Mouse (Mus musculus) MEL (cell line): ENCODE results near the gene Sparc. TPM values are rescaled to one million over a fixed set of nuclear protein-coding genes. Genes with fewer than 3 reads are reported as not detected.

Experiments used
- DNase-seq: peaks from one replicate; pipeline ENCODE4 v3.0.0; 2011; ENCODE audit warnings: low read depth, low spot score
- H3K27ac ChIP-seq: 2 replicates; pipeline ENCODE4 v1.5.1; 2012; ENCODE audit warnings: low read depth, mild to moderate bottlenecking, control low read depth, low read length, moderate library complexity; ENCODE audit not compliant: control insufficient read depth
- H3K27me3 ChIP-seq, 2 experiments: fragments of 150-350 bp in 1 of 2; sonication (generic) in 1 of 2; 2 replicates each; pipeline ENCODE4 v1.6.1; 2012; ENCODE audit warnings: low read length in 2 of 2, mild to moderate bottlenecking in 2 of 2, improper control_type of control experiment in 1 of 2, moderate library complexity in 1 of 2; ENCODE audit not compliant: insufficient read depth in 2 of 2, control insufficient read depth in 1 of 2
- H3K36me3 ChIP-seq, 2 experiments: 2 replicates each; pipeline ENCODE4 v1.6.1; 2012 to 2014; ENCODE audit warnings: low read length in 2 of 2, improper control_type of control experiment in 1 of 2, inconsistent platforms in 1 of 2, mild to moderate bottlenecking in 1 of 2; ENCODE audit not compliant: insufficient read depth in 2 of 2, control insufficient read depth in 1 of 2
- H3K4me1 ChIP-seq, 2 experiments: fragments of 150-350 bp in 1 of 2; sonication (generic) in 1 of 2; 2 replicates each; pipeline ENCODE4 v1.6.1; 2012; ENCODE audit warnings: low read length in 2 of 2, improper control_type of control experiment in 1 of 2, mild to moderate bottlenecking in 1 of 2; ENCODE audit not compliant: insufficient read depth in 2 of 2, control insufficient read depth in 1 of 2
- H3K4me3 ChIP-seq, 2 experiments: fragments of 150-350 bp in 1 of 2; sonication (generic) in 1 of 2; 2 replicates each; pipeline ENCODE4 v1.5.1; 2012; ENCODE audit warnings: low read depth in 2 of 2, low read length in 2 of 2, mild to moderate bottlenecking in 2 of 2, moderate library complexity in 2 of 2, control low read depth in 1 of 2, improper control_type of control experiment in 1 of 2; ENCODE audit not compliant: control insufficient read depth in 1 of 2, insufficient read depth in 1 of 2
- H3K79me2 ChIP-seq: 2 replicates; pipeline ENCODE4 v1.6.1; 2012; ENCODE audit warnings: mild to moderate bottlenecking, low read length, moderate library complexity; ENCODE audit not compliant: control insufficient read depth, poor library complexity, insufficient read depth
- H3K9ac ChIP-seq: 2 replicates; pipeline ENCODE4 v1.6.1; 2012; ENCODE audit warnings: low read depth, mild to moderate bottlenecking, control low read depth, low read length, moderate library complexity; ENCODE audit not compliant: control insufficient read depth, poor library complexity, severe bottlenecking
- H3K9me3 ChIP-seq: fragments of 150-350 bp; sonication (generic); replicated peaks from 2 replicates; pipeline ENCODE4 v1.6.1; 2012; ENCODE audit warnings: mild to moderate bottlenecking, low read length, improper control_type of control experiment, moderate library complexity; ENCODE audit not compliant: insufficient read depth
- BHLHE40 ChIP-seq: IDR thresholded peaks from 2 replicates; pipeline ENCODE4 v1.6.1; 2012; ENCODE audit warnings: low read depth, mild to moderate bottlenecking, inconsistent platforms, low read length, improper control_type of control experiment, borderline replicate concordance
- CHD2 ChIP-seq: IDR thresholded peaks from 2 replicates; pipeline ENCODE4 v1.6.1; 2011; ENCODE audit warnings: low read length, improper control_type of control experiment
- CTCF ChIP-seq, 3 experiments: IDR thresholded peaks in 2 of 3; conservative IDR thresholded peaks in 1 of 3; 2 replicates each; pipeline ENCODE4 v1.5.1; 2011 to 2012; ENCODE audit warnings: low read length in 3 of 3, low read depth in 2 of 3, mild to moderate bottlenecking in 2 of 3, improper control_type of control experiment in 1 of 3, inconsistent platforms in 1 of 3, mixed read lengths in 1 of 3, moderate library complexity in 1 of 3; ENCODE audit not compliant: control insufficient read depth in 1 of 3, insufficient read depth in 1 of 3, poor library complexity in 1 of 3, severe bottlenecking in 1 of 3
- EP300 ChIP-seq, 2 experiments: IDR thresholded peaks; 2 replicates each; pipeline ENCODE4 v1.6.1; 2011; ENCODE audit warnings: improper control_type of control experiment in 2 of 2, low read length in 2 of 2, low read depth in 1 of 2, mild to moderate bottlenecking in 1 of 2
- ETS1 ChIP-seq: IDR thresholded peaks from 2 replicates; pipeline ENCODE4 v1.6.1; 2012; ENCODE audit warnings: low read depth, mild to moderate bottlenecking, inconsistent platforms, low read length, improper control_type of control experiment, moderate library complexity
- GATA1 ChIP-seq: IDR thresholded peaks from 2 replicates; pipeline ENCODE4 v1.6.1; 2011; ENCODE audit warnings: low read depth, low read length, improper control_type of control experiment
- HCFC1 ChIP-seq: IDR thresholded peaks from 2 replicates; pipeline ENCODE4 v1.6.1; 2012; ENCODE audit warnings: low read depth, mild to moderate bottlenecking, inconsistent platforms, low read length, improper control_type of control experiment, moderate library complexity
- JUND ChIP-seq: IDR thresholded peaks from 2 replicates; pipeline ENCODE4 v1.6.1; 2011; ENCODE audit warnings: low read depth, mild to moderate bottlenecking, improper control_type of control experiment, low read length
- KAT2A ChIP-seq: conservative IDR thresholded peaks from 2 replicates; pipeline ENCODE4 v1.6.1; 2012; ENCODE audit warnings: low read depth, low read length, improper control_type of control experiment, inconsistent platforms
- MAFK ChIP-seq: IDR thresholded peaks from 2 replicates; pipeline ENCODE4 v1.6.1; 2011; ENCODE audit warnings: low read depth, mild to moderate bottlenecking, low read length, improper control_type of control experiment, borderline replicate concordance
- MEF2A ChIP-seq: IDR thresholded peaks from 2 replicates; pipeline ENCODE4 v1.6.1; 2014; ENCODE audit warnings: low read depth, mild to moderate bottlenecking, inconsistent platforms, low read length, improper control_type of control experiment; ENCODE audit not compliant: poor library complexity, insufficient replicate concordance, severe bottlenecking; ENCODE audit errors: extremely low read depth
- MYB ChIP-seq: IDR thresholded peaks from 2 replicates; pipeline ENCODE4 v1.6.1; 2011; ENCODE audit warnings: mild to moderate bottlenecking, low read depth, low read length, improper control_type of control experiment
- NRF1 ChIP-seq: IDR thresholded peaks from 2 replicates; pipeline ENCODE4 v1.6.1; 2014; ENCODE audit warnings: low read depth, mild to moderate bottlenecking, inconsistent platforms, low read length, improper control_type of control experiment, moderate library complexity; ENCODE audit not compliant: poor library complexity, insufficient read depth, severe bottlenecking
- POLR2A ChIP-seq, 2 experiments: IDR thresholded peaks; 2 replicates each; pipeline ENCODE4 v1.6.1; 2011 to 2012; ENCODE audit warnings: low read length in 2 of 2, mild to moderate bottlenecking in 2 of 2, control low read depth in 1 of 2, improper control_type of control experiment in 1 of 2, low read depth in 1 of 2, moderate library complexity in 1 of 2; ENCODE audit not compliant: control insufficient read depth in 1 of 2, insufficient read depth in 1 of 2, poor library complexity in 1 of 2
- POLR2AphosphoS2 ChIP-seq: IDR thresholded peaks from 2 replicates; pipeline ENCODE4 v1.6.1; 2011; ENCODE audit warnings: low read length, improper control_type of control experiment
- POLR2AphosphoS5 ChIP-seq: IDR thresholded peaks from 2 replicates; pipeline ENCODE4 v1.6.1; 2012; ENCODE audit warnings: low read depth, borderline replicate concordance, mild to moderate bottlenecking, inconsistent platforms, low read length, moderate library complexity, mixed read lengths
- RAD21 ChIP-seq: IDR thresholded peaks from 2 replicates; pipeline ENCODE4 v1.6.1; 2011; ENCODE audit warnings: mild to moderate bottlenecking, low read depth, low read length, improper control_type of control experiment
- RCOR1 ChIP-seq: IDR thresholded peaks from 2 replicates; pipeline ENCODE4 v1.6.1; 2012; ENCODE audit warnings: low read depth, mild to moderate bottlenecking, inconsistent platforms, low read length, improper control_type of control experiment
- SIN3A ChIP-seq: IDR thresholded peaks from 2 replicates; pipeline ENCODE4 v1.6.1; 2012; ENCODE audit warnings: low read length, improper control_type of control experiment, inconsistent platforms
- SMC3 ChIP-seq: IDR thresholded peaks from 2 replicates; pipeline ENCODE4 v1.6.1; 2011; ENCODE audit warnings: low read depth, low read length, improper control_type of control experiment
- TAL1 ChIP-seq: IDR thresholded peaks from 2 replicates; pipeline ENCODE4 v1.6.1; 2012; ENCODE audit warnings: mild to moderate bottlenecking, inconsistent platforms, low read length, moderate library complexity, mixed read lengths
- TCF12 ChIP-seq: IDR thresholded peaks from 2 replicates; pipeline ENCODE4 v1.6.1; 2014; ENCODE audit warnings: low read depth, mild to moderate bottlenecking, inconsistent platforms, low read length, improper control_type of control experiment, moderate library complexity
- USF1 ChIP-seq: IDR thresholded peaks from 2 replicates; pipeline ENCODE4 v1.6.1; 2014; ENCODE audit warnings: low read depth, mild to moderate bottlenecking, inconsistent platforms, low read length, improper control_type of control experiment, moderate library complexity
- ZC3H11A ChIP-seq: IDR thresholded peaks from 2 replicates; pipeline ENCODE4 v1.6.1; 2012; ENCODE audit warnings: low read depth, mild to moderate bottlenecking, inconsistent platforms, low read length, improper control_type of control experiment
- ZKSCAN1 ChIP-seq: IDR thresholded peaks from 2 replicates; pipeline ENCODE4 v1.6.1; 2012; ENCODE audit warnings: low read depth, mild to moderate bottlenecking, inconsistent platforms, low read length, improper control_type of control experiment, moderate library complexity
- ZNF384 ChIP-seq: IDR thresholded peaks from 2 replicates; pipeline ENCODE4 v1.6.1; 2012; ENCODE audit warnings: low read depth, mild to moderate bottlenecking, inconsistent platforms, low read length, improper control_type of control experiment
- polyA plus RNA-seq, 2 experiments: library from polyadenylated mRNA; stranded (reverse) in 1 of 2; unstranded in 1 of 2; fragments of >175 nt in 1 of 2; fragments of >200 nt in 1 of 2; gene quantifications; 2 replicates each; pipeline versions ENCODE4 v1.2.1 to v1.2.4; 2012; ENCODE audit warnings: low replicate concordance in 2 of 2, low read depth in 1 of 2; ENCODE audit not compliant: insufficient read length in 2 of 2, insufficient read depth in 1 of 2, missing spikeins in 1 of 2
- total RNA-seq: library from RNA; depleted of rRNA; stranded (reverse); fragments of 300-350 nt; gene quantifications from 2 replicates; pipeline ENCODE4 v1.2.3, GENCODE M21; 2012

Gene Sparc
- total and polyA plus RNA-seq, 3 experiments: not detected

DNA sequence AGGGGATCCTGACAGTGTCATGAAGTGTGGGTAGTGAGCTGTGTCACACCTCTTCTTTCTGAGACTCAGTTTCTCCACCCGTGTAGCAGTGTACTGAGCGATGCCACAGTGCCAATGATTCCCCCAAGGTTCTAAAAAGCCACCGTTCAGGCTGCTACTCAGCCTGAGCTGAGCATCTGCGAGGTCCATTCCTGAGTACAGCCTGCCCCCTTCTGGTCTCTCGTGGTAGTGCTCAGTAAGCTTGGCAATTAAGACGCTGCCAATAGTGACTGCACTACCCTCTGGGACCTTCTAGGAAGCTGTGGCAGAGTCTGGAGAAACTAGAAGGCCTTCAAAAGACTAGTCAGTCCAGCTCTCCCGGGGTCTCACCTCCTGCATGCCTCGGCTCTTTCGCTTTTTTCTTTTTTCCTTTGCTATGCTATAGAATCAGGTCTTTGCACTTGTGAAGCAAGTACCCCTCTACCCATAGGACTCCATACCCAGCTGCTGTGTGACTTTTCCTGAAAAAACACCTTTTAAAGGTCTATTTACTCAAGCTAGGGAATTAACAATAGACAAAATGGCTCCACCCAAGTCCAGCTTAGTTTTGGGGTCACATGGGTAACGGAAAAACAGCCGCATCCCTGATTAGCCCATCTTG lies 36.4 kb downstream of the Sparc start:
- H3K27ac ChIP-seq: no peak overlapping the region
- peaks cover 0 to 5% of the 10 kb centered on the region in 2 experiments; a peak in 1 of 4 replicates for H3K4me1 ChIP-seq
- H3K36me3 ChIP-seq: no peaks in the 10 kb centered on the region; a peak in 1 of 4 replicates
- no peaks in the 10 kb centered on the region for H3K9me3 ChIP-seq
- DNase-seq: peak; percentile 90
- TF ChIP-seq CTCF (IDR thresholded peaks at IDR 0.05 in 2 of 3, conservative IDR thresholded peaks at IDR 0.05 in 1 of 3; ENCODE audit: control insufficient read depth in 1 of 3, insufficient read depth in 1 of 3, low read depth in 2 of 3, low read length in 3 of 3, poor library complexity in 1 of 3, severe bottlenecking in 1 of 3): peak; percentile 93 to 99 (median 97)
- no peak for TF ChIP-seq JUND
- TF ChIP-seq NRF1: 0 out of 2 replicates have a peak, but pooled peaks have one; percentile 8
- TF ChIP-seq POLR2AphosphoS5: no peak
- TF ChIP-seq KAT2A: no peak
- TF ChIP-seq BHLHE40: peak; percentile 51
- peak; percentile 92 for TF ChIP-seq SMC3
- TF ChIP-seq ZNF384: no peak
- TF ChIP-seq POLR2A (IDR thresholded peaks at IDR 0.05; ENCODE audit: control insufficient read depth in 1 of 2, insufficient read depth in 1 of 2, low read depth in 1 of 2, low read length in 2 of 2, poor library complexity in 1 of 2): no peak
- no peak for TF ChIP-seq TAL1
- TF ChIP-seq RCOR1: no peak
- peak; percentile 75 for TF ChIP-seq USF1
- TF ChIP-seq RAD21: peak; percentile 99
- TF ChIP-seq ZC3H11A: peak; percentile 86
- TF ChIP-seq SIN3A: 0 out of 2 replicates have a peak, but pooled peaks have one; percentile 37
- TF ChIP-seq TCF12: no peak
- TF ChIP-seq ZKSCAN1: no peak
- no peak for TF ChIP-seq POLR2AphosphoS2
- no peak for TF ChIP-seq MEF2A
- no peaks in the 10 kb centered on the region for H3K79me2 ChIP-seq
- peaks cover 0 to 1% of the 10 kb centered on the region in 2 experiments; a peak in 1 of 4 replicates for H3K27me3 ChIP-seq
- no peak overlapping the region for H3K9ac ChIP-seq
- H3K4me3 ChIP-seq: no peak overlapping the region

DNA sequence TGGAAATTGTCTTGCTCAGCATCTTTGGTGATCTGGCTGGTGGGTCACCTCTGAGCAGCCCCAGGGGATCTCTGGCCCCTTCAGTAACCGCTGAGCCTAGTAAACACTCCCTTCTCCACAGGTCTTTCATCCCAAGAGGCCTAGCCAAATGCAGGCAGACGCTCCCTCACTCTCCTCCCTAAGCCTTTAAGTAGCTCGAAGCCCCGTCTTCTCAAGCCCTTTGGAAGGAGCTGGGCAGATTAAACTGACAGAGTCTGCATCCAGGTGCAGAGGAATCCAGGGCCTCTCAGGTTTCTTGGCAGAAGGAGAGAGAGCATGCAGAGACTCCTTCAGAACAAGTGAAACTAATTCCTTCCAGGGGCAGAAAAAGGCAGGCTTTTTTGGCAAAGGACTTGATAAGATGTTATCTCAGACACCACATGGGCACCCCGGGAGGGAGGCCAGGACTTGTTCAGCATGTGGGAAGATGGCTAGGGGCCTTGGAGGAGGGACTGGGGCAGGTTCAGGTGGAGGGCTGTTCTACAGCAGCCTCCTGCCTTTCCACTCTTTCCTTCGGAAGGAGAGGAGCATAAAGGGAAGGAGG lies 39.4 kb downstream of the Sparc start:
- peak; percentile 19 for DNase-seq
- Histone ChIP-seq H3K9me3 (no peaks in the 10 kb centered on the region), H3K4me1 (peaks cover 0 to 9% of the 10 kb centered on the region in 2 experiments; a peak in 3 of 4 replicates), H3K9ac (no peak overlapping the region), H3K79me2 (no peaks in the 10 kb centered on the region), H3K4me3 (no peak overlapping the region), H3K36me3 (no peaks in the 10 kb centered on the region; a peak in 1 of 4 replicates), H3K27me3 (peaks cover 1 to 3% of the 10 kb centered on the region in 2 experiments), H3K27ac (no peak overlapping the region)
- TF ChIP-seq KAT2A (no peak), HCFC1 (no peak), USF1 (peak; percentile 57), EP300 (IDR thresholded peaks at IDR 0.05; ENCODE audit: low read depth in 1 of 2, low read length in 2 of 2) (peak; percentile 10 to 18; a peak in 1 of 4 replicates), MYB (no peak), MAFK (no peak), ZKSCAN1 (no peak), TCF12 (peak; percentile 35; the same call in 1 of the 2 replicates), ZC3H11A (no peak), CTCF (IDR thresholded peaks at IDR 0.05 in 2 of 3, conservative IDR thresholded peaks at IDR 0.05 in 1 of 3; ENCODE audit: control insufficient read depth in 1 of 3, insufficient read depth in 1 of 3, low read depth in 2 of 3, low read length in 3 of 3, poor library complexity in 1 of 3, severe bottlenecking in 1 of 3) (no peak), NRF1 (no peak), TAL1 (no peak), CHD2 (no peak), ETS1 (peak; percentile 39; the same call in 1 of the 2 replicates), SIN3A (no peak), GATA1 (peak; percentile 39)
